Mouse (Mus musculus): Measurements from ENCODE around the gene Ncor2.
A peak's percentile ranks its signal among the peaks of the same experiment; 100 is the strongest.

DNA sequence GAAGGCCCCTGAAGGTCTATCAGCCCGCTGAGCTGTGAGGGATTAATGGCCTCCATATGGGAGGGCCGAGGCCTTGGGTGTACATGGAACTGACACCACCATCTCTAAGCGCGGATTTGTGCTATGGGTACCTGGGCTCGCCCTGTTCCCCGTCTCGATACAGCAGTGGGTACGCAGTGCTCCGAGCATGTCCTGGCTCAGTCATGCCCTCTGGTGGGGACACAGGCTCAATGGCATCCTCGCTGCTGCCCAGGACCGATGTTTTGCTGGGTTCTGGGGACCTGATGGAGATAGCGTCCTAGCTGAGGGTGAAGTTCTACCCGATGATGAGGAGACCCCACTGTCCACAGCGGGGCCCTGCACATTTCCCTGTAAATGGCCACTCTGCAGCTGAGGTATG is 155.0 kb downstream of the Ncor2 start:
- TF ChIP-seq CTCF (conservative IDR thresholded peaks at IDR 0.05; ENCODE audit: low read length) (peak; percentile 20; the same call in 1 of the 2 replicates), NANOG (IDR thresholded peaks at IDR 0.05; ENCODE audit: borderline replicate concordance, low read length) (no peak), POU5F1 (IDR thresholded peaks at IDR 0.05; ENCODE audit: borderline replicate concordance, low read length) (no peak)
